Mouse (Mus musculus) cerebellum, adult 9-10 months (tissue): Measurements from ENCODE around the gene Npepl1.

Experiments used
- DNase-seq: peaks from one replicate; pipeline ENCODE4 v3.0.0; 2022

Npepl1 gene

DNA sequence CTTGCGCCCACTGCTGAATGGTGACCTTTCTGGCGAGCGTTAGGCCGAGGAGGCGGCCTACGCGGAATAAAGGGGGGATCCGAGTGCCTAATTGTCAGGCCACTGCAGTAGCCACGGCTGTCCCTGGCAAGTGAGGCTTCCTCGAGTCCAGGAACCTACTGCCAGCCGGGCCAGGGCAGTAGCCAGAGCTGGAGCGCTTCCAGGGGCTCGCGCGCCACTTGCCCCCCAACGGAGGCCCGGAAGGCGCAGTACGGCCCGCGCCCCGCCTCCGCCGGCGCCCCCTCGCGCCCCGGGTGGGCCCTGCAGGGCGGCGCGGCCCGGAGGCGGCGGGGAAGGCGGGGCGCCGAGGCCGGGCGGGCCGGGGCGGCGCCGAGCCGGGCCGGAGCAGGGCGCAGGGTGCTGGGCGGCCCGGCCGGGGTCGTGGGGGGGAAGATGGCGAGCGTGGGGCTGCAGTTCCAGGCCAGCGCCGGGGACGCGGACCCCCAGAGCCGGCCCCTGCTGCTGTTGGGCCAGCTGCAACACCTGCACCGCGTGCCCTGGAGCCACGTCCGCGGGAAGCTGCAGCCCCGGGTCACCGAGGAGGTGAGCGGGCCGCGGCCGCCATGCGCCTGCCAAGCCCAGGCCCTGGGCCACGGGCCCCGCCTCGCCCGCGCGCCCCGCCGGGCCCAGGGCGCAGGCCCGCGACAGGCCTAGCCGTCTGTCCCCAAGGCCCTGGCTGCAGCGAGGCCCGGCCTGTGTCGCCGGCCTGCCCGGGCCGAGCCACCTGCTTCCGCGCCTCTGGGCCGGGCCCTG lies at the start of gene Npepl1:
Npepl1 (plus strand) TSS at position 359 of the 792 bp plus-strand sequence.
- DNase-seq, result peak; percentile 70

DNA sequence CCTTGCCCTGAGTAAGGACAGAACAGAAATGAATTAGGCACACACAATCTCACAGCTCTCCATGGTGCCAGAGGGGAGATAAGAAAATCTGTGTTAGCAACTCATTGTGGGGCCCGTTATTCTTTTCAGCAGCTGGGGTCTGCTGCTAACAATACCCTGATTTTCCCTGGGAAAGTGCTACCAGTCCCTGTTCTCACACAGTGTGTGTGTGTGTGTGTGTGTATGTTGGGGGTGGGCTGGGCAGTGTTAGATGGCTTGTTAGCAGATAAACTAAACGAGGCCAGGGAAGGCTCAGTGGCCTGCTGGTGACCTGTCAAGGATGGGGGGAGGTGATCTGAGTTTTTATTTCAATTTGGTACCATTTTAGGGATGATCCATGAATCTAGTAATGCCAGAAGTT lies 48.9 kb upstream of the Npepl1 start:
- DNase-seq, result no peak

DNA sequence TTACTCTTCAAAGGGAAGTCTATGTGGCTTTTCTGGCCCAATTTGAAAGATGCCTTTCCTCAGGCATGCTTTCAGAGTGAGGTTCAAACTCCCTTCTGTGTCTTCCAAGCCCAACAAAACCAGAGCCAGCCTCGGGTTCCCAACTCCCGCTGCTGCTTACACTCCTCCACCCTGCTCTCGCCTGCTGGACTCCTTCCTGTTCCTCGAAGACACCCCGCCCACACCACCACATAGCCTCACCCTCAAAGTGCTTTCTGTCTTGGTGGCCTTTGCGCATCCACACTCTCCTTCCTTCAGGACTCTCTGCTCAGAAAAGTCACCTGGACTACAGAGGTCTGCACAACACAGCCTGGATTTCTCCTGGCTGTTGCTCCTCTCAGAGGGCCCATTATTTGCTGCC lies 47.1 kb upstream of the Npepl1 start:
- DNase-seq, result no peak

DNA sequence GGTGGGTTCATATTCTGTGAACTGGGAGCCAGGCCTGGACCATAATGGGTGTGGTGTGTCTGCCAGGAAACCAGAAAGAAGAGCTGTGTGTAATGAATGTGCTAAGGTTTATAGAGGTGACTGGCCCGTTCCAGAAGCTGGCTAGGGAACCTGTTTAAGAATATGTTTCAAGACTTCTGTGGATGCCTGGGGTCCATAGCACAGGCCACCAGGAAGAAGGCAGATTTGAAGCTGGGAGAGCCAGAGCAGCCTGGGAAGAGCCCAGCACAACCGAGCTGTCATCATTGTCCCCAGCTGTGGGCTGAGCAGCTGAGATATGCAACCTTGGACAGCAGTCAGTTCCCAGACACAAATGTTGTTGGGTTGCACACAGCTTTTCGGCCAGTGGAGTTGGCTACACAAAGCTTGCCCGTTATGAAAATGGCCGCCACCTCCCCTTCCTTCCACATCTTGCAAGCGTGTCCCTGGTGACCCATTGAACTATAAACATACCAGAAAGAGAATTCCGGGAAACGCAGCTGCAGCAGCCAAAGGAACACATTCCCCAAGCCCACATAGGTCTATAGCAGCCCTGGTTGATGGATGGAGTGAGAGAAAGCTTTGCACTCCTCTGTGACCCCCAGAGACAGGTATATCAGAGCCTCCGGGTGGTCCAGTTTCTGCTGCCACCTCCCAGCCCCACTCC lies 46.5 kb upstream of the Npepl1 start:
- no peak for DNase-seq

DNA sequence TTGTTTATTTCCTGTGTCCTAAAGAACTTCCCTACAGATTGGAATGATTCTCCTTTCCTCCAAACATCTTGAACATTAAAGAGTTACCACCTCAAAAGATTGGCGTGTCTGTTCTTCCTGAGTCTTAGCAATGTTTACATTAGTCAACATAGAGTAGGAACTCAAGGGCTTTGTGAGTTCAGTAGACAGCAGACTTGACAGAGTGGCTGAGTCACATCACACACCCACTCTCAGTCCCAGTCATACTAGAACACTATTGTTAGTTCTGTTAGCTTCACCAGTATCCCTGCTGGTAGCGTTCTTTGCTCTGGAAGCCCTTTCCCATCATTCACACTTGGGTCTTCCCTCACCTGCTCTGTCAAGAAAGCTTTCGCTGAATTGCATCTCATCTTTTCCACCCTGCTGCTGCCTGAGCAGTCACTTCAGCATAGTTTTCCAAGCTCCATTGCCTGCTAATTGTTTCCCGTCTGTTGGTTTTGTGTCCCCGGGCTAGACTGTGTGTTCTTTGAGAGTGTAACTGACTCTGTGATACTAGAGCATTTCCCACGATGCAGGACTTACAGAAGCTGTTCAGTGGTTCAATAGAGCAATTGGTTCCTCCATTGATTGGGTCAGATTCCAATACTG lies 42.2 kb upstream of the Npepl1 start:
- DNase-seq, result no peak

DNA sequence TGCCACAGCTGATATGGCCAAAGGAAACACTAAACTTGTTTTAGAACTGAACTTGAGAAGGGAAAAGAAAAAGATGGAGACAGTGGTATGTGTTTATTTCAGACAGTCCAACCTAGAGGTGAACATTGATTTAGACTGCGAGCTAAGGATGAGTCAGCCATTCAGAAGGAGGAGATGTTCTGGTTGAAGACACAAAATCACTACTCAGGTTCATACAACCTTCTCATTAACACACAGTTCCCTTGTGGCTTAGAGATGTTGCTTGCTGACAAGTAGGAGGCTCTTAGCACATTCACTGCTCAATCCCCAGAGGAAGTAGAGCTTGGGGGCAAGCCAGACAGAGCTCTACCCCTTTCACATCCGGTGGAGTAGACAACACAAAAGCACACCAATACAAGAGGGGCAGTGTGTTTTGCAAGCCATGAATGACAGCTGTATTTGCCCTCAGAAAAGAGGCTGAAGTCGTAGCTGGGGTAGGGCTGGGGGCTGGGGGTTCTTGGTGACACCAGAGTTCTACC lies 40.6 kb upstream of the Npepl1 start:
- DNase-seq, result no peak

DNA sequence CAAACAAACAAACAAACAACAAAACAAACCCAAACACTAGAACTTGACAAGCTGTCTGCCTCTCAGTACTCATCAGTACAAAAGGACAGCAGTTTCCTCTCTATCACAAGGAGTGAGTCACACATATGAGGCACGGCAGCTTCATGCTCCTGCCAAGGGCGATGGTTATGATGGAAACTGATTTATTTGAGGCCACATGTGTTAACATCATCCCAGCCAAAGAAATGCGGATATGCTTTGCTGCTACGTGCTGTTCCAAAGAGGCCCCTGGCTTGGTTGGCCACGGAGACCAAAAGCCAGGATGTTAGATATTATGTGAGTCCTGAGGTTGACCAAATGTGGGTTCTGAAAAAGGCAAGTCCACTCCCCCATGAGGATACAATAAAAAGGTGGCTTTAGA lies 38.7 kb upstream of the Npepl1 start:
- no peak for DNase-seq

DNA sequence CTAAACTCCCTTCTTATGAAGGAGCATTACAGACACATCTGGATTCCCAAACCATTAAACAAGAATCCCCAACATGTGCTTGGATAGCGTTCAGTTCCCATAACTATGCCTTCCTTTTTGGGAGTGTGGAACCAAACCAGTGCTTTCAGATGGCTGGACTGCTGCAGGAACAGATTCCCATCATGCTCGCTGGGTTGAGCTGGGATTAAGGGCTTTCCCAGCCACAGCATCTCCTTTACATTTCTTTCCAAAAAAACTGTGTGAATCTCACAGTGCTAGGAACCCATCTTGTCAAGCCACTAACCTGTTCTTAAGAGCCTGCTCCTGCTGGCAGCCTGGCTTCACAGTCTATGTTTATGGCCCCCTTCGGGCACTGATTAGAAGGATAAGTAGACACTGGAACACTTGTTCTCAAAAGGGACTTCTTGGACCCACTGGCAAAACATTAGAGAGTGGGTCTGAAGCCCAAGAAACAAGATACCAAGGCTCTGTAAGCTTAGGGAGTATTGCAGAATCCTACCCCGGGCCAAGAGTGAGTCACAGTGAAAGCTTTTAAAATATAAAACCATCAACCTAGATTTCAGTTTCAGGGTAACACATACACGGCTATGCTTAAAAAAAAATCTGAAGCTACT lies 36.9 kb upstream of the Npepl1 start:
- DNase-seq, result no peak

DNA sequence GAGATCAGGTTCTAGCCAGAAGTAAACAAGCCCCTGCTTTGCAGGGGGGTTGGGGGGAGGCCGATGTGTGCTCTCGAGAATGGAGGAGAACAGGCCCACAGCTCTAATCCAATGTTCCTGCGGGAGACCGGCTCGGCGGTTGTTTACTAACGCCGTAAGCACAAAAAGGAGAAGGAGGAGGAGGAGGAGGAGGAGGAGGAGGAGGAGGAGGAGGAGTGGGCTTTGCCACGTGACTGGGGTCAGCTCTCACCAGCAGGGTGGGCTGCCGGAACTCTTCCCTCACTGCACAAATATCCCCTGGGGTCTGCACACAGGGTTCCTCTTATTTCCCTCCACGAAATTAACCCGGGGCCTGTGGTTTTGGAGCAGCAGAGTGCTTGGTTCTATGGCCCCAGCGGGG lies 35.5 kb upstream of the Npepl1 start:
- DNase-seq, result peak; percentile 18

DNA sequence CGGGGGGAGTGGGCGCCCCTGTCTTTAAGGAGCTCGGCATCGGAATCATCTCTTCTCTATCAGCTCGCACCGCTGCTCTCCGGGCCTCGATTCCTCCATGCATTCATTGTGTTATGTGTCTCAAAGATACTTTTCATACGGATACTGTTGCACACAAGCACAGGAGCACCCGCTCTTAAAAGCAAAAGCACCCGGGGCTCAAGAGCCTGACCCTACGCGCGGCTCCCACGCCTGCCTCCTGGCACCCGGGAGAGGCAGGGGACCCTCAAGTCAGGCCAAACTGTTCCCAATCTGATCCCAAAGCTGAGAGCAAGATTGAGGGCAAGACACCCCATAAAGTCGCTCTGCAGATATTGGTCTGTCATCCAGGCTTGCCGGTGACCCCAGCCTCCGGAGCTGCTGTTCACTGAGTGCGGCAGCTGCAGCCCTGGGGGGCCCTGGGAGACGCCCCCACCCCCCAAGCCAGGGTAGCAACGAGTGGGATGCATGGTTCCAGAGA lies 35.0 kb upstream of the Npepl1 start:
- DNase-seq, result no peak

DNA sequence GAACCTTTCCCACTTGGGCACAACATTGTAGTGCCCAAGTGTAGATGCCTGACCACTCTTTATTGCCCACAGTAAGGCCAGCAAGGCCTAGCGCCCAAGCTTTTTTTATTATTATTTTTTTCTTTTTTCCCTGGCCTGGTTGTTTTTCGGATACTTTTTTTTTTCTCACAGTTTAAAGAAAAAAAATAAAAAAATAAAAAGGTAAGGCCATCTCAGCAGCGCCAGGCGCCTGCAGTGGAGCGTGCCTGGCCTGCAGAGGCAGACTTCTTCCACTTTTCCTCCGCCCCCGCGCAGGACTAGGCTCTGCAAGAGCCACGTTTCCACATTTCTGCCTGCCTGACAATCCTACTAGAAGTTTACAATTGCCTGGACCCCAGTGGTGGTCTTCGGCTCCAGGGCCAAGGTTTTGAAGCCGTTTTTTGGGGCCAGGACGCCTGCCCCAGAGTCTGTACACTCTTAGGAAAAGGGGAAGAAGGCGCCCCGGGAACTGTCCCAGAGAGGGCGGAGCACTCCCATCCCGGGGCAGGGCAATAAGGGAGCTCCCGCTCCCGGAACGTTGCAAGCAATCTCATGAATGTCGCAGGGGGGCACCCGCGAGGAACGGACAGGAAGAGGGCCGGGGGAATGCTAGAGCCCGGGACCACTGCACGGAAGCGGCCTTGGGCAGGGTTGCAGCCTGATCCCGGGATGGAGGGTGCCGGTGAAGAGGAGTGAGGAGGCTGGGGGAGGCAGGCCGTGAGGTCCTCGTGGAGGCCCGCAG lies 34.3 kb upstream of the Npepl1 start, which contains the start of gene Stx16:
Stx16 (plus strand) TSS at position 636 of the 760 bp plus-strand sequence.
- DNase-seq, result peak; percentile 96

DNA sequence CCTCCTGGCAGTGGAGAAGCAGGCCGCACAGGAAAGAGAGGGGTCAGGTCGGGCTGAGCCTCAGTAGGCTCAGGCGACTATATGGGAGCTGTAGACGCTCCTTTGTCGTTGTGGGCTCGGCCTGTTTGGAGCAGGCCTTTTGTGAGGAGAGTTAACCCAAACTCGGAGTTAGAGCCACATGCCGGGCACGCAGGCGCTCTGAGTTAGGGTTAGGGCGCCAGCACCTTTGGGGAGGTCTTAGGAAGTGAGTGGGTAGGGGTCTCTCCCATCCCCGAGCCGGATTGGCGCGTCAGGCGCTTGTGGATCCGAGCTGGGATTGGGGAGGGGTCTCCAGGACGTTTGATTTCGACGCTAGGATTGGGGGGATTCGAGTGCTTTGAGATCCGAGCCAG lies 33.7 kb upstream of the Npepl1 start:
- DNase-seq, result no peak

DNA sequence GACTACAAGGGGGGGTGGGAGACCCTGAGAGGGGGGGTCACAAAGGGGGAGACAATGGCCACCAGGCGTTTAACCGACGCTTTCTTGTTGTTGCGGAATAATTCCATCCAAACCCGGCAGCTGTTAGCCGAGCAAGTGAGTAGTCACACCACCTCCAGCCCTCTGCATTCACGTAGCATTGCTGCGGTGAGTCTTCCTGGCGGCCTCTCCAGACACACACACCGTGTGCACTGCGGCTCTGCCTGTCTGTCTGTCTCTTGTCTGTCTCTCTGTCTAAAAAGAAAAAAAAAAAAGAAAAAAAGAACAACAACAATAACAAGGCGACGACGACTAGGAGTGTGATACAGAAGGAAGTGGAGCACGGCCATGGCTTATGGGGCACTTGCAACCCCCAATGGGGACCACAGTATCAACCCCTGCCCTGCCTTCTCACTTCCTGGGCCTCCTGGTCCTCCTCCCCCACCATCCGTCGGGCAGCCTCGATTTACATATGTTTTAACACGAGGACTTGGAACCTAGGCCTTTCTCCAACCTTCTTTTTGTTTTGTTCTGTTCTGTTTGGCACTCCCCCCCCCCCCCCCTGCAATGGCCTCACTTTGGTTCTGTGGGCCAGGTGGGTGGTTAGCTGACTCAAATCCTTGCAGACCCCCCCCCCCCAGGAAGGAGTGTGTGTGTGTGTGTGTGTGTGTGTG lies 33.0 kb upstream of the Npepl1 start:
- DNase-seq, result peak; percentile 22

DNA sequence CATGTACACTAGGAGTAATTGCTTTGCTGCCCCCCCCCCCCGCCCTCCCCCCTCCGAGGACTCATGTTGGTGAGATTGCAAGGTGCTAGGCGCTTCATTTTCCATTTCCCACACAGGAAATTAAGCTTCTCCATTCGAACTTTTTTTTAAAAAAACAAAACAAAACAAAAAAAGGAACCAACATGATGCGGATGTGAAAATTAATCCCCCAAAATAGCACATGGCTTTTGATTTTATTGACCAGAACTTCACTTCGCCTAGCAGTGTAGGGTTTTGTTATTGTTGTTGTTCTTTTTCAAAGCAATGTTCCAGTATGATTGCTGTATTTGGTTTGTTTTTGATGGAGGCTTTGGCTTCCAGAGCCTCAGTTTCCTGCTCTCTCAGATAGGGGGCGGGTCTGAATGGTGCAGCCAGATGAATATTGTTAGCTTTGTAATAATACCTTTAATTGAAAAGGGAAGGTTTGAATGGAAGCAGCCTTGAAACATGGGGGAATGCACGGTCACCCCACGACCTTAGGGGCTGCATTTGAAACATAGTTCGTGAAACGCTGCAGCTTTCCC lies 32.3 kb upstream of the Npepl1 start:
- no peak for DNase-seq

DNA sequence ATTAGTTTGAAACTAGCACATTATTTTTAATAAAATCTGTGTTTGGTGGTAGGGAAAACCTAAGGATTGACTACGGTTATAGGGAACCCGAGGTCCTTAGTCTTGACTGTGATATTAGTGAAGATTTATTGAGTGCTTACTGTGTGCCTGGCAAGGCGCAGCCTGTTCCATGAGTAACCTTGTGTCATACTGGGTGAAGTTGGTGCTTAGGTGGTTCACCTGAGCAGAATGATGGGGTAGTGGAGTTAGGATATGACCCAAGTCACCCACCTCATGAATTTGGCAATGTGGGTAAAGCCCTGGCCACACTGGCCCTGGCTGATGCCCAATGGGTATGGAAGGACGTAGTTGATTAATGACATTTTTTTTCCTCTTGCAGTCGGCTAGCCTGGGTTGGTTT lies 28.3 kb upstream of the Npepl1 start:
- DNase-seq, result no peak

DNA sequence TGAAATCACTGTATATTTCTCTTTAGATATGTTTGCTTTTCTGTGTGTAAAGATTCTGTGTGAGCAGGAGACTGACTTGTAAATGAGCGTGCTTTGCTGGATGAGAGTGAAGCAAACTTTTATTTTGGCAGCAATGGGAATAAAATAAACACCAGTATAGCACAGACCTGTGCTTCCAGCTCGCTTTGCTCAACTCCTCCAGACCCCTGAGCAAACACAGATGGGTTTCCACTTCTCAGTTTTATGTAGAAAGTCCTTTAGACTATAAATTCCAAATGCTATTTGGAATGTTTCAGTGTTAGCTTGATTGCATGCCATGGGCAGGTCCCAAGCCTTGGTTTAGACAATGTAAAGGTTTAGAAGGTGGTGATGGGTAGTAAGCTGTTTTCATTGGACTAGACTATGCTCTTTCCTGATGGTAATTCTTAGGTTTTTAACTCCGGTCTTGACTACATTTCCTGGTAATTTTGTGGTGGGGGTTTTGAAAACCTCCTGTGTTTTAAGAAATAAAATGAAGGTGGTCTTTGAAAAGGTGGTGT lies 27.7 kb upstream of the Npepl1 start:
- DNase-seq, result no peak

DNA sequence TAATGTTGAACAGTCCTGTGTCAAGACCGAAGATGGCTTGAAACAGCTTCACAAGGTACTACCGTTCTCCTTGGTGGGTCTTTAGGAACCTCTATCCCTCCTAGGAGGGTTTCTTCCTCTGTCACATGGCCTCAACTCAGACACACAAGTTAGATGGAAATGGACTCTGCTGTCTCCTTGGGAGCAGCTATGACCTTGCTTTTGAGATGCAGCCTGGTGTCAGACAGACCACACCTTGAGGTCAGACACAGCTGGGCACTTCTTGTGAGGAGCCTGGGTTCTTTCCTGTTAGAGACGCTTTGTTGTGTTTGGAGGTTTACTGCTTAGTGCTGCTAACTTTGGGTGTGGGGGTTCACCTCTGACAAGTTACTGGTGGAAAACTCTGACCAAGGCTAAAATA lies 15.1 kb upstream of the Npepl1 start:
- no peak for DNase-seq

DNA sequence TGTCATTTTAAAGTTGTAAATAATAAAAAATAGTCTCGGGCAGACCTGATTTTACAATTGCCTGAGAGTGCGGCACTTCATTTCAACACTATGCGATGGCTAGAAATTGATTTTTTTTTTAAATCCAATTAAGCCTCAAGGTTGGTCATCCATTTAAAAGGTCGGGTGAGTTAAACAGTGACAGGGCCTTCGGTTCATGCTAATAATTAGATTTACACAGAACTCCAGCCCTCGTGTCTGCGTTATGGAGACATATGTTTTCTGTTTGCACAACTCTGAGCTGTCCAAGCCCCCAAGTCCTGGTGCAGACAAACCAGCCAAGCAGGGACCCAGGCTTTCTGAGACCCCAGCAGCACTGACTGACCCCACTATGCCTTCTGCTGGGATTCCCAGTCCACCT lies 7.8 kb upstream of the Npepl1 start:
- no peak for DNase-seq

DNA sequence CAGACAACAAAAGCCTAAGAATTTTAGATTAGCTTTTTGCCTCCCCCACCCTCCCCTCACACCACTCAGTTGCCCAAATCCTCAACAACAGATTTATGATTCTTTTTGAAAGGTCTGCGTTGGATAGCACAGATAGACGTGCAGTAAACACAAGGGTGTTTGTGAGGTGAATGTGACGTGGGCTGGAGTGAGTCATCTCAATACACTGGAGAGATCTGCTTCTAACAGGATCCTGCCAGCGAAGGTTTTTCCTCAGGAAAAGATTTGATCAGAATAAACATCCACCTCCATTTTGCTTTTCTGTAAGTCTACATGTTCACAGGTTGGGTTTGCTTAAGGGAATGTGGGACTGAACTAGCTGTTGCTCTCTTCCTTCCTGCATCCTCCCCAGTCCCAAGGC lies 6.6 kb upstream of the Npepl1 start:
- DNase-seq, result no peak

DNA sequence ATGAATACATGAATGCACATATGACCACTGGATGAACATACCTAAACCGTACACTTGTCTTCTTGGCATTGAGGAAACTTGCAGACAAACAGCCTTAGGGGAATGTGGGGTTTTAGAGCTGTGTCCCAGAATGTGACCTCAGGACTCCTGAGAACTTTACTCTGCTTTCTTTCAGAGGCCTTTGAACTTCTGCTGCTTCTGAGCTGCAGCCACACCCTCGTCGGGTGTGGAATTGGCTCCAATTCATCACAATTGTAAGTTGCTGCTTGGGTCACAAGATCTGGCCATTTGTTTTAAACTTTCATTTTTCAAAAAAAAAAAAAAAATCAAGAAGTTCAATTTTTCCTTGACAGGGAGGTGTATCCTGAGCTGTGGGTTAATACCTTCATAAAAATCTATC lies 2.8 kb upstream of the Npepl1 start:
- DNase-seq, result no peak
